Mouse (Mus musculus) heart, adult 8-10 months (tissue): ENCODE data around the gene Gm32742. TPM values are rescaled to one million over a fixed set of nuclear protein-coding genes. Genes with fewer than 3 reads are reported as not detected.
"Not testable (repeated sequence)": the region's sequence is repeated elsewhere in the genome, so short reads cannot be mapped to it uniquely, and the experiment has no call there.

Experiments
- DNase-seq: peaks from one replicate; pipeline ENCODE4 v3.0.0; 2022; ENCODE audit warnings: low spot score
- total RNA-seq, 4 experiments: library from RNA; stranded (reverse); gene quantifications; 2 replicates each; pipeline ENCODE4 v1.2.4; 2022

Gene Gm32742
- total RNA-seq, 4 experiments from 2014 or later, result not detected

- DNase-seq, result peak; percentile 58
These were observed 13.1 kb downstream of the Gm32742 start for GRCm38 (mm10) chr9:51152079-51152752.

- no peak for DNase-seq
These were observed 18.0 kb downstream of the Gm32742 start for GRCm38 (mm10) chr9:51147294-51147693.

GRCm38 (mm10) chr9:51146496-51146895 lies 18.8 kb downstream of the Gm32742 start:
- peak; percentile 1 for DNase-seq

- no peak for DNase-seq
These were observed 21.1 kb downstream of the Gm32742 start for GRCm38 (mm10) chr9:51144218-51144617.

DNA sequence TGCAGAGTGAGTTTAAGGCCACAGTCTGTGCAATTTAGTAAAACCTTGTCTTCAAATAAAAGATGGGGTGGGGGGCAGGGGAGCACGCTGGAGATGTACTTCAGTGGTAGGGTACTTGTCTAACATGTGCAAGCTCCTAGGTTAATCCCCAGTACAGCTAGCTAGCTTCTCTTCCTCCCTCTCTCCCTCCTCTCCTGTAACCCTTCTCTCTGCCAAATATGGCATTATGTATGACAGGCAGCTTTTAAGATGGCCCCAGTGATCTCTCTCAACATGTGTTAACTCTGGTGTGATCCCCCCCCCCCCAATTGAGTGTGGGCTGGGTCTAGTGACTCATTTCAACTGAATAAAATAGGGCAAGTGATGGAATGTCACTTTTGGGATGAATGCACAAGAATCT lies 21.9 kb downstream of the Gm32742 start:
- DNase-seq, result no peak

DNA sequence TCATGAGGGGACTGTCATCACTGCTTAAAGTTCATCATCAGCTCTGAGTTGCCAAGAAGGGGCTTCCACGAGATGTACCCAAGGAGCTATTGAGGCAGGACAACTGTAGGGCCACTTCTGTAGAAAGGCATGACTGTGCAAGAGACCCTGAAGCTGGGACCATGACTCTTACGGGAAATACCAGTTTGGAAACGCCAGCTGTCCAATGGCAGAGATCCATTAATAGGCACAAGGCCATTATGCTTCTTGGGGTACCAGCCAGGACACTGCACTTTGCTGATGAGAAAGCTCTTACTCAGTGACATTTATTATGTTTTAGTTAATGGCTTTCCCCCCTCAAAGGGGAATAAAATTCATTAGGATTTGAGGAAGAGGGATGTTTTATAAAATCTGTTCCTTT lies 24.6 kb downstream of the Gm32742 start:
- DNase-seq, result no peak

DNA sequence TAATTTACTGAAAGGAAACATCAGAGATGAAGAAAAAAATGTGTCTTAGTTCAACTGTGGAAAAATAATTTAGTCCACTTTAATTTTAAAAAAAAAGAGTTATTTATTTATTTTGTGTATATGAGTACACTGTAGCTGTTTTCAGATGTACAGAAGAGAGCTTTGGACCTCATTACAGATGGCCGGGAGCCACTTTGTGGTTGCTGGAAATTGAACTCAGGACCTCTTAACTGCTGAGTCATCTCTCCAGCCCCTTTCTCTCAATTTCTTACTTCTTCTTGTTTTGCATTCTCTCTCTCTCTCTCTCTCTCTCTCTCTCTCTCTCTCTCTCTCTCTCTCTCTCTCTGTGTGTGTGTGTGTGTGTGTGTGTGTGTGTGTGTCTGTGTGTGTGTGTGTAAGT lies 25.9 kb downstream of the Gm32742 start:
- not testable (repeated sequence) for DNase-seq

GRCm38 (mm10) chr9:51138301-51138700 lies 27.0 kb downstream of the Gm32742 start:
- no peak for DNase-seq

- no peak for DNase-seq
These were observed 27.5 kb downstream of the Gm32742 start for GRCm38 (mm10) chr9:51137836-51138235.

DNA sequence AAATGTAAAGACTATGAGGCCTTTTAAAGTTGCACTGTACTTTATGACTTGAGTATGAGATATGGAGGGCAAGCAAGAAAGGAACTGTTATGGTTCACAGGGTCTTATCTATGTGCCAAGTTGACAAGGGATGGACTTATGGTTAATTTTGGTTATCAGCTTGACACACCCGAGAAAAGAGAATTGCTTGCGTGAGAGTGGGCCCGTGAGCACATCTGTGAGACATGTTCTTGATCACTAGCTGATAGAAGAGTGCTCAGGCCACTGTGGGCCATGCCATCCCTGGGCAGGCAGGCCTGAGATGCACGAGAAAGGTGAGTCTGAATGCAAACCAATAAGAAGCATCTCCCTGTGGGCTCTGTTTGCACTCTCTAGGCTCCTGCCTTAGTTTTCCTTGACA lies 27.9 kb downstream of the Gm32742 start:
- no peak for DNase-seq

DNA sequence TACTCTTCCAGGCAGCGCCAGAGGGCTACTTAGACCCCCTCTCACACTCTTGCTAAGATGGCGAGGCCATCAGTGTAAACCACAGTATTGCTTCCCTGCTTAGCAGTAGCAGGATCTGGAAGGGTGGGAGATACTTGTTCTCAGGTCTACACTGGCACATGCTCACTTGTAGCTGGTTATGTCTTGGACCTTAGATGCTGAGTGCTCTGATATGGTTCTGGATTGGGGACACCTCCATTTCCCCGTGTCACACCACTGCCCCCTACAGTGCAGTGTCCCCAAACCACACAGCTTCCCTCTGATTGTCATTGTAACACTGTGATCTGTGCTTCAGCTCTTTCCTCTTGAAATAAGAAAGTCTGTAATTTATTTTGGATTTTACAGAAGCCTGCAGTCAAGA lies 28.3 kb downstream of the Gm32742 start:
- peak; percentile 7 for DNase-seq

- no peak for DNase-seq
These were observed 50.5 kb downstream of the Gm32742 start for GRCm38 (mm10) chr9:51114767-51115166.

GRCm38 (mm10) chr9:51105751-51106150 lies 59.6 kb downstream of the Gm32742 start:
- no peak for DNase-seq

DNA sequence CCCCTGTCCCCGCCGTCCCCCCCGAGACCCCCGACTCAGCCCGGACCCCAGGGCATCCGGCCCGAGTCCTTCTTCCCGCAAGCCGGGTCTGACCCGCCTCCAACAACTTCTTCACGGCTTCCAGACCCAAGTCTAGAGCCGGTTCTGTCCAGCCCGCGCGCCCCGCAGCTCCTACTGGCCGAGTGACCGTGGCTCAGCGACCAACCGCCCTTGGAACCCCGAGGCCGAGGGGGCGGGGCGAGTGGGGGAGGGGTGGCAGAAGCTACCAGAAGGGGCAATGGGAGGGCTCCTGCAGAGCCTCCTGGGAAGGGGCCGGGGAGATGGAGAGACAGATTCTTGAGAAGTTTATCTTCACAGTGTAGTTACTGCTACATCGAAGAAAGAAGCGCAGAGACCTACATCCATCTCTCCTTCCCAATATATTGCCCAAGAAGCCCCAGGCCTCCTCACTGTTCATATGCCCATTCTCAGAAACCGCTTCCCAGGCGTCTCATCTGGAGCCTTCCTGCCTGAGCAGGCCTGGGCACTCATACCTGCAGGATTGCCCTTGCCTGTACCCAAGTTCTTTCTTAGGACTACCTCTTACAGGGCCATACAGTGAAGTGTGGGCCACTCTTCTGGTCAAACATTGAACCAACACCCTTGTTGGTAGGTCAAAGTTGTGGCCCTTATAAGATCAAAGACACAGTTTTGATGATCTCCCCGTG lies 61.4 kb downstream of the Gm32742 start:
- no peak for DNase-seq

GRCm38 (mm10) chr9:51102963-51103807 lies 62.1 kb downstream of the Gm32742 start:
- DNase-seq, result peak; percentile 13

- DNase-seq, result peak; percentile 7
These were observed 63.4 kb downstream of the Gm32742 start, which contains the start of gene 4833427G06Rik for GRCm38 (mm10) chr9:51101756-51102425. TSS of gene 4833427G06Rik (minus strand) at chr9:51102078.

DNA sequence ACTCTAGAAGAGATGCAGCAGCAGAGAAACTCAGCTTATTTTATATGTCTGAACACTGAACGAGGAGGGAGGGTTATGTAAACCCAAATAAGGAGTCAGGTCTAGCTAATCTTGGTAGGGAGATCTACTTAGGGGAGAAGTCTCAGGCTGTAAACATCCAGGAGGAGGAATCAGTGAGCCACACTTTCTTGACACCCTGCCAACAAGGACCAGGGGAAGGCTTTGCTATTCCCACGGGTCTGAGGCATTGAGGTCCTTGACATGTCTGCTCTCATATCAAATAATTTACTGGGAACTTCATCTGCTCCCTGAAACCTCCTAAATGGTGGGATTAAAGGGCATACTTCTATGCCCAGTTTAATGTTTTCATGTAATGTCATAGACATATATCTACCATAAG lies 69.0 kb downstream of the Gm32742 start:
- no peak for DNase-seq

- DNase-seq, result no peak
These were observed 71.6 kb downstream of the Gm32742 start for GRCm38 (mm10) chr9:51093697-51094096.

DNA sequence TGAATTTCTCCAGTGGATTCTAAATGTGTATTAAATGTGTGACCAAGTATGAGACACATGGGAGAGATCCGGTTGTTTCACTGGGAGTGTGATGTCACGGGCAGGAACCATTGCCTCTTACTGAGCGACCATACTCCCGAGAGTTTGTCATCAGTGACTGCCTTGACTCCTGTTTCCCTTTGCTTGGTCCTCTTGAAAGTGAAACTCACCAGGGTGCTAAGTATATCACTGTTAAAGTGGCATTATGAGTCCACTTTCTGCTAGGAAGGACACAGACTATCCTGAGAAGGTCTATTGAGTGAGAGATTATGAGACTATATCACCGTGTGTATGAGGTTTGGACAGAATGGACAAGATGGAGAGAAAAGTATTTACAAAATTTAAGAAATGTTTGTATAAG lies 83.7 kb downstream of the Gm32742 start:
- DNase-seq, result no peak
